ENCODE assay signal across 27 mouse cellular contexts in genomic region chr4:9033106-9033642, GRCm38 (mm10).
"Had no signal": no experiment of that assay in that cellular context is flagged by ENCODE, and none has a peak within 500 bp of the region (broad histone marks: within the 10 kb centered on the region; RNA-seq: fewer than 3 reads in every experiment).

No protein-coding gene starts in this region.

- DNase-seq: gastrocnemius, adult 2 months; gastrocnemius, postnatal 10 days; gastrocnemius, postnatal 25 days; heart, adult 18-20 months; heart, postnatal 10 days; heart, postnatal 4 days; kidney, adult 18-20 months; kidney, adult 8-10 months; kidney, postnatal 10 days; kidney, postnatal 25 days; kidney, postnatal 4 days; liver had no signal

- H3K27me3 ChIP-seq: heart, embryonic 13.5 days; heart, embryonic 15.5 days; hindbrain, embryonic 12.5 days; intestine, embryonic 15.5 days had no signal

- H3K4me2 ChIP-seq: heart, embryonic 11.5 days; heart, embryonic 13.5 days; heart, embryonic 15.5 days; hindbrain, embryonic 12.5 days; hindbrain, embryonic 14.5 days; intestine, embryonic 15.5 days; limb, embryonic 12.5 days; liver, embryonic 11.5 days had no signal

- H3K27ac ChIP-seq: gastrocnemius, adult 2 months; heart, embryonic 13.5 days; heart, embryonic 15.5 days; hindbrain, embryonic 10.5 days; hindbrain, embryonic 12.5 days; hindbrain, embryonic 14.5 days; intestine, embryonic 15.5 days; layer of hippocampus, adult 2 months; left cerebral cortex, adult 2 months; limb, embryonic 10.5 days; limb, embryonic 12.5 days had no signal

- H3K36me3 ChIP-seq: heart, embryonic 13.5 days; heart, embryonic 15.5 days; hindbrain, embryonic 10.5 days; hindbrain, embryonic 12.5 days; intestine, embryonic 15.5 days; limb, embryonic 10.5 days; limb, embryonic 12.5 days had no signal

- H3K4me3 ChIP-seq: gastrocnemius, adult 2 months; heart, embryonic 13.5 days; heart, embryonic 15.5 days; hindbrain, embryonic 10.5 days; hindbrain, embryonic 12.5 days; intestine, embryonic 15.5 days; layer of hippocampus, adult 2 months; left cerebral cortex, adult 2 months; limb, embryonic 10.5 days; limb, embryonic 12.5 days had no signal

- H3K9me3 ChIP-seq: heart, embryonic 13.5 days; heart, embryonic 15.5 days; hindbrain, embryonic 10.5 days; hindbrain, embryonic 12.5 days; intestine, embryonic 15.5 days; limb, embryonic 10.5 days; limb, embryonic 12.5 days had no signal

- H3K4me1 ChIP-seq: intestine, embryonic 15.5 days had no signal

- H3K9ac ChIP-seq: heart, embryonic 13.5 days; heart, embryonic 15.5 days; hindbrain, embryonic 12.5 days; hindbrain, embryonic 14.5 days; intestine, embryonic 15.5 days; limb, embryonic 12.5 days had no signal

- ATAC-seq: hindbrain, embryonic 16.5 days; inflammation-experienced regulatory T-cells, adult 6 months; intestine, embryonic 15.5 days; intestine, postnatal 0 days had no signal
